Mouse (Mus musculus) G1E (cell line): ENCODE measurements at regions not wholly inside any gene's neighbourhood (a gene's known extent, or its start where the extent isn't known, plus 50 kb on each side); places are given as distances from the start of the nearest gene placed in this dataset.

Experiments
- CTCF ChIP-seq: IDR thresholded peaks from 2 replicates; pipeline ENCODE4 v1.5.1; 2012; ENCODE audit warnings: low read depth, low read length, inconsistent platforms, mixed read lengths
- GATA1 ChIP-seq: IDR thresholded peaks from 2 replicates; pipeline ENCODE4 v1.6.1; 2012; ENCODE audit warnings: borderline replicate concordance, low read length, inconsistent platforms, mixed read lengths
- GATA2 ChIP-seq: IDR thresholded peaks from 2 replicates; pipeline ENCODE4 v1.6.1; 2012; ENCODE audit warnings: low read depth, low read length, inconsistent platforms, borderline replicate concordance
- TAL1 ChIP-seq: conservative IDR thresholded peaks from 2 replicates; pipeline ENCODE4 v1.6.1; 2012; ENCODE audit warnings: low read depth, low read length, inconsistent platforms, mixed read lengths

- TF ChIP-seq TAL1: no peak
- no peak for TF ChIP-seq CTCF
- no peak for TF ChIP-seq GATA1
- no peak for TF ChIP-seq GATA2
These were observed 140.7 kb upstream of the Gmds start for GRCm38 (mm10) chr13:32479118-32479818.
